Mouse (Mus musculus) kidney, embryonic 16.5 days (tissue): ENCODE measurements around the gene P2ry12. TPM values are rescaled to one million over a fixed set of nuclear protein-coding genes. Genes with fewer than 3 reads are reported as not detected.

Experiments used
- ATAC-seq: fragments of 200-750 bp; cut with Nextera tagmentation; 2 replicates; pipeline ENCODE4 v1.8.0; 2017; ENCODE audit warnings: moderate TSS enrichment; ENCODE audit not compliant: low FRiP score, low TSS enrichment
- H3K27ac ChIP-seq: fragments of 300-500 bp; sonication (generic); 2 replicates; pipeline ENCODE4 v1.5.1; 2014; ENCODE audit warnings: low read length
- H3K27me3 ChIP-seq: fragments of 300-500 bp; sonication (generic); 2 replicates; pipeline ENCODE4 v1.6.1; 2014; ENCODE audit warnings: low read length, control low read depth, mixed read lengths; ENCODE audit not compliant: insufficient read depth
- H3K36me3 ChIP-seq: fragments of 300-500 bp; sonication (generic); 2 replicates; pipeline ENCODE4 v1.6.1; 2014; ENCODE audit warnings: low read length, control low read depth, mixed read lengths; ENCODE audit not compliant: insufficient read depth
- H3K4me1 ChIP-seq: fragments of 300-500 bp; sonication (generic); 2 replicates; pipeline ENCODE4 v1.6.1; 2014; ENCODE audit warnings: low read length, control low read depth, mixed read lengths; ENCODE audit not compliant: insufficient read depth
- H3K4me2 ChIP-seq: fragments of 300-500 bp; sonication (generic); replicated peaks from 2 replicates; pipeline ENCODE4 v1.6.1; 2014; ENCODE audit warnings: low read depth, low read length
- H3K4me3 ChIP-seq: fragments of 300-500 bp; sonication (generic); 2 replicates; pipeline ENCODE4 v1.5.1; 2014; ENCODE audit warnings: mild to moderate bottlenecking, low read length
- H3K9ac ChIP-seq: fragments of 300-500 bp; sonication (generic); replicated peaks from 2 replicates; pipeline ENCODE4 v1.6.1; 2014; ENCODE audit warnings: low read length
- H3K9me3 ChIP-seq: fragments of 300-500 bp; sonication (generic); 2 replicates; pipeline ENCODE4 v1.6.1; 2016; ENCODE audit warnings: low read length, control low read depth
- WGBS: fragments of 180-500 bp; shearing (Covaris S2); extraction: QIAGEN DNeasy Blood & Tissue Kit; methylation state at CpG from one replicate; pipeline ENCODE4 v1.1.7; 2014; 5-methylcytosine and 5-hydroxymethylcytosine counted together
- polyA plus RNA-seq: library from polyadenylated mRNA; unstranded; fragments of >200 nt; fragmentation: Nextera tagmentation; extraction: Ambion mirVana; gene quantifications from 2 replicates; pipeline ENCODE4 v1.2.1, GENCODE M21; 2015

Gene P2ry12
- polyA plus RNA-seq, result 0.62 and 1.1 TPM in 2 replicates

GRCm38 (mm10) chr3:59262704-59263103 lies at the start of gene P2ry12:
Gene P2ry12 (minus strand): TSS chr3:59262871.
- Histone ChIP-seq H3K9me3 (no peaks in the 10 kb centered on the region), H3K4me3 (no peak within 1 kb of the TSS), H3K27me3 (no peaks in the 10 kb centered on the region), H3K27ac (no peak within 1 kb of the TSS), H3K36me3 (no peaks in the 10 kb centered on the region), H3K4me2 (no peak within 1 kb of the TSS), H3K4me1 (0 out of 2 replicates have a peak, but pooled peaks cover 3% of the 10 kb centered on the region), H3K9ac (no peak within 1 kb of the TSS)
- ATAC-seq, result no peak
- WGBS, result 88% methylated on average over 7 of the region's 7 CpGs

- H3K9me3 ChIP-seq, result no peaks in the 10 kb centered on the region
- no peaks in the 10 kb centered on the region for H3K4me1 ChIP-seq
- 96% methylated on average over 2 of the region's 2 CpGs for WGBS
- no peak for ATAC-seq
- H3K4me3 ChIP-seq, result no peak overlapping the region
- H3K27me3 ChIP-seq, result no peaks in the 10 kb centered on the region
- H3K36me3 ChIP-seq, result no peaks in the 10 kb centered on the region
- H3K4me2 ChIP-seq, result no peak overlapping the region
- no peak overlapping the region for H3K27ac ChIP-seq
- H3K9ac ChIP-seq, result no peak overlapping the region
Measured at GRCm38 (mm10) chr3:59305518-59305917, 42.8 kb upstream of the P2ry12 start.

DNA sequence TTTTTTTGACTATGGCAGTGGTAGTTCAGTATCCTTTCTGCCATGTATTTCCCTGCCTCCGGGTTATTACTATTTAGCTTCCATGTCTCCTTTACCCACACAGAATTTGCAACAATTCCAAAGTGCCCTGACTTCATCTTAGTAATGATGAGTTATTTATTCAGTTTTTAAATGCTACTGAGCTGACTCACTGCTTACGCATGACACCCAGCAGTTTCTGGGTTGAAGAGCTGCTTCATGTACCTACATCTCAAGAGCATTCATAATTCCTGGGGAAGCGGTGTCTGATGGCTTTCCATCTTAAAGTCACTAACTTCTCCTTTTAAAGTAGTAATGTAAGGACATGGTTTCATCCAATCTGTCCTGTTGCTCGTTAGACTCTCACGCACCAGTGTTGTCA lies 42.3 kb upstream of the P2ry12 start:
- no peak overlapping the region for H3K4me3 ChIP-seq
- no peak for ATAC-seq
- H3K9ac ChIP-seq, result no peak overlapping the region
- no peak overlapping the region for H3K4me2 ChIP-seq
- H3K4me1 ChIP-seq, result no peaks in the 10 kb centered on the region
- H3K36me3 ChIP-seq, result no peaks in the 10 kb centered on the region
- no peaks in the 10 kb centered on the region for H3K27me3 ChIP-seq
- H3K9me3 ChIP-seq, result no peaks in the 10 kb centered on the region
- no peak overlapping the region for H3K27ac ChIP-seq
- WGBS, result 94% methylated on average over 5 of the region's 5 CpGs

GRCm38 (mm10) chr3:59297653-59298052 lies 35.0 kb upstream of the P2ry12 start:
- H3K4me3 ChIP-seq, result no peak overlapping the region
- H3K36me3 ChIP-seq, result no peaks in the 10 kb centered on the region
- no peak overlapping the region for H3K9ac ChIP-seq
- 86% methylated on average over 16 of the region's 16 CpGs for WGBS
- H3K9me3 ChIP-seq, result no peaks in the 10 kb centered on the region
- no peak overlapping the region for H3K27ac ChIP-seq
- no peak overlapping the region for H3K4me2 ChIP-seq
- H3K27me3 ChIP-seq, result no peaks in the 10 kb centered on the region
- H3K4me1 ChIP-seq, result no peaks in the 10 kb centered on the region
- no peak for ATAC-seq

DNA sequence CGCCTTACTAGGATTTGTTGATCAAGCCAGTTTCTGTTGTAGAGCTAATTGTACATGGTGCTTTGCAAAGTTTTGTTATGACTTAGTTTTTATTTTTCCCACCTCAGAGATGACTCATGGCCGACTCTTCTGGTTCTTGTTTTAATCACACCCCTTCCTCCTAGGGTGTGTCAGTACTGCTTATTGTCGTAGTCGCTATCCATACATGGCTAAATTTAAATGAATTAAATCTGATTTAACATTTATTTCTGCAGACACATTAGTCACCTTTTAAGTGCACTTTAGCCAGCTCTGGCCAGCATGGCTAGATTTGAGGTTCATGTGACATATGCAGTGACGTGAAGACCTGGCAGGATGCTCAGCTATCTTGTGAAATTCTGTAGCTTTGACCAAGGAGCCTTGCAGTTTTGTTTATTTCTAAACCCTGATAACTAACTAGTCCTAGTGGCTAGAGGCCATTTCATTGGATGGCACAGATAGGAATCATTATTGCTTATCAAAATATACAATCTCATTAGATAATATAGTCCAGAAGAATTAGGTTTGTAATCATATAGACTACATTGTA lies 34.0 kb upstream of the P2ry12 start:
- Histone ChIP-seq H3K27ac (no peak overlapping the region), H3K4me3 (no peak overlapping the region), H3K36me3 (no peaks in the 10 kb centered on the region), H3K4me2 (no peak overlapping the region), H3K9ac (no peak overlapping the region), H3K27me3 (no peaks in the 10 kb centered on the region), H3K9me3 (no peaks in the 10 kb centered on the region), H3K4me1 (no peaks in the 10 kb centered on the region)
- WGBS, result 91% methylated on average over 5 of the region's 5 CpGs
- no peak for ATAC-seq

- ATAC-seq, result no peak
Measured at GRCm38 (mm10) chr3:59295699-59296562, 33.3 kb upstream of the P2ry12 start.

DNA sequence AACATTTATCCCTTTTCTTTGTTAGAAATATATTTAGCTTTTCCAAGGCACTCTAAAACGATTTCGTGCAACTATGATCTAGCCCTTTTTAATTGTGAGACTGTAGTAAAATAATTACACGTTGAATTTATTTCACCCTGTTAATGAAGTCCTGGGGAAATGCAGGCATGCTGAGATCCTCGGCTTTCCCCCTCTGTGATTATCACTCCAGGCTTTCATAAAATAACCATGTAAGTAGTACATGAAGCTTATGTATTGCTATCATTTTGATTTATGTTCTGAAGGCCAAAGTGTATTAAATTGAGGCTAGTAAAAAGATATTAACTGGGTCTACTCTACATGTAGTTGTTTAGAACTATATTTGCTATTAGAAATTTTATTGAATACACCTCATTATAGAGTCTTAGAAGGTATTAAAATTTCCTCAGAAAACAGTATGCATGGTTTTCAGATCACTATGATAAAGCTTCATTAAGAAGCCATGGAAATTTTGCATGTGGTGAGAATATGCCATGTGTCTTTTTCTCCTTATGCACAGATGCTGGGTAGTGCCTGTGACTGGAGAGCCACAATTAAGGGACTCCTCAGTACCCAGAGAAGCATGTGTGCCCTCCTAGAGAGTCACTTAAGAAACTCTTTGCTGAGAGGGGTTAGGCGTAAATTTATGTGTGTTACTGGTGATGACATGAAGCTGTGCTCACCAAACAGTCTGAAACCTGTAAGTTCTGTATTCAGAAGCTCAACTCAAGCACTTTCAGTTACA lies 30.9 kb upstream of the P2ry12 start:
- Histone ChIP-seq H3K4me2 (no peak overlapping the region), H3K27ac (no peak overlapping the region)
- WGBS, result 83% methylated on average over 5 of the region's 5 CpGs

More at GRCm38 (mm10) chr3:59295699-59296562, 33.3 kb upstream of the P2ry12 start:
- Histone ChIP-seq H3K27me3 (no peaks in the 10 kb centered on the region), H3K9me3 (no peaks in the 10 kb centered on the region), H3K9ac (no peak overlapping the region), H3K4me3 (no peak overlapping the region), H3K4me2 (no peak overlapping the region), H3K36me3 (no peaks in the 10 kb centered on the region), H3K27ac (no peak overlapping the region), H3K4me1 (no peaks in the 10 kb centered on the region)
- 86% methylated on average over 16 of the region's 16 CpGs for WGBS

GRCm38 (mm10) chr3:59290551-59290950 lies 27.9 kb upstream of the P2ry12 start:
- Histone ChIP-seq H3K4me2 (no peak overlapping the region), H3K4me3 (no peak overlapping the region), H3K9me3 (no peaks in the 10 kb centered on the region), H3K4me1 (no peaks in the 10 kb centered on the region), H3K9ac (no peak overlapping the region), H3K27me3 (no peaks in the 10 kb centered on the region), H3K27ac (no peak overlapping the region), H3K36me3 (no peaks in the 10 kb centered on the region)
- no peak for ATAC-seq
- 41% methylated on average over 2 of the region's 2 CpGs for WGBS

More for the DNA sequence above, 30.9 kb upstream of the P2ry12 start:
- no peaks in the 10 kb centered on the region for H3K27me3 ChIP-seq
- H3K4me3 ChIP-seq, result no peak overlapping the region
- no peaks in the 10 kb centered on the region for H3K4me1 ChIP-seq
- no peak overlapping the region for H3K9ac ChIP-seq
- H3K9me3 ChIP-seq, result no peaks in the 10 kb centered on the region
- no peak for ATAC-seq
- no peaks in the 10 kb centered on the region for H3K36me3 ChIP-seq

- Histone ChIP-seq H3K9ac (no peak overlapping the region), H3K27ac (no peak overlapping the region), H3K4me2 (no peak overlapping the region), H3K4me1 (no peaks in the 10 kb centered on the region), H3K4me3 (no peak overlapping the region), H3K9me3 (no peaks in the 10 kb centered on the region), H3K36me3 (no peaks in the 10 kb centered on the region), H3K27me3 (no peaks in the 10 kb centered on the region)
- ATAC-seq, result no peak
Measured at GRCm38 (mm10) chr3:59278620-59279019, 15.9 kb upstream of the P2ry12 start.

GRCm38 (mm10) chr3:59278254-59278533 lies 15.5 kb upstream of the P2ry12 start:
- Histone ChIP-seq H3K9ac (no peak overlapping the region), H3K27ac (no peak overlapping the region), H3K9me3 (no peaks in the 10 kb centered on the region), H3K36me3 (no peaks in the 10 kb centered on the region), H3K4me1 (no peaks in the 10 kb centered on the region), H3K4me3 (no peak overlapping the region), H3K4me2 (no peak overlapping the region), H3K27me3 (no peaks in the 10 kb centered on the region)
- ATAC-seq, result no peak
- WGBS, result 78% methylated on average over 3 of the region's 3 CpGs
